Mouse (Mus musculus): ENCODE measurements around the gene Cfap54.

DNA sequence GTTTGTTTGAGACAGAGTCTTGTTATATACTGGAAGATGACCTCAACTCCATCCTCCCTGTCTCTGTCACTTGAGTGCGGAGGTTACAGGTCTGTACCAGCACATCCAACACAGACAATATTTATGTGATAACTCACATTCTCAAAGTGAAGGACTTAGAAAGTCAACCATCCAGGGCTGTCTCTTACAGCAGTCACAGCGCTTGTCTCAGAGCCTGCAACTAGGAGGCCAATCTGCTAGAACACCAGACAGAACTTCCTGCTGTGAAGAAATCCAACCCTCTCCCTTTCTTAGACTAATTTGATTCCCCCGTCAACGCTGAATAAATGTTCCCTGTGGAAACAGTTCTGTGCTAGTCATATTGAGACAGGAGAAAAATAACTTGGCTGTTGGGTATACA, 41.9 kb upstream of the Cfap54 start:
- TF ChIP-seq MAFK (IDR thresholded peaks at IDR 0.05; ENCODE audit: insufficient read depth, low read depth, low read length) (no peak), CHD2 (IDR thresholded peaks at IDR 0.05; ENCODE audit: low read depth, low read length) (no peak), ZC3H11A (IDR thresholded peaks at IDR 0.05; ENCODE audit: borderline replicate concordance, low read depth, low read length) (no peak)
